Mouse (Mus musculus) forebrain, embryonic 15.5 days (tissue): ENCODE results near the gene Bahcc1. TPM values are rescaled to one million over a fixed set of nuclear protein-coding genes. Genes with fewer than 3 reads are reported as not detected.

Experiments used
- ATAC-seq: fragments of 200-750 bp; cut with Nextera tagmentation; replicated peaks from 2 replicates; pipeline ENCODE4 v1.8.0; 2017; ENCODE audit warnings: mild to moderate bottlenecking, moderate TSS enrichment, moderate library complexity
- H3K27ac ChIP-seq: fragments of 300-500 bp; sonication (generic); replicated peaks from 2 replicates; pipeline ENCODE4 v1.5.1; 2015; ENCODE audit warnings: mild to moderate bottlenecking, inconsistent platforms
- H3K27me3 ChIP-seq: fragments of 300-500 bp; sonication (generic); 2 replicates; pipeline ENCODE4 v1.6.1; 2015; ENCODE audit warnings: inconsistent platforms
- H3K36me3 ChIP-seq: fragments of 300-500 bp; sonication (generic); 2 replicates; pipeline ENCODE4 v1.6.1; 2015; ENCODE audit warnings: mild to moderate bottlenecking, inconsistent platforms
- H3K4me1 ChIP-seq: fragments of 300-500 bp; sonication (generic); 2 replicates; pipeline ENCODE4 v1.6.1; 2015; ENCODE audit warnings: inconsistent platforms
- H3K4me2 ChIP-seq: fragments of 300-500 bp; sonication (generic); replicated peaks from 2 replicates; pipeline ENCODE4 v1.6.1; 2015; ENCODE audit warnings: mild to moderate bottlenecking, inconsistent platforms
- H3K4me3 ChIP-seq: fragments of 300-500 bp; sonication (generic); 2 replicates; pipeline ENCODE4 v1.5.1; 2015; ENCODE audit warnings: mild to moderate bottlenecking, inconsistent platforms
- H3K9ac ChIP-seq: fragments of 300-500 bp; sonication (generic); replicated peaks from 2 replicates; pipeline ENCODE4 v1.6.1; 2015; ENCODE audit warnings: mild to moderate bottlenecking, inconsistent platforms
- H3K9me3 ChIP-seq: fragments of 300-500 bp; sonication (generic); 2 replicates; pipeline ENCODE4 v1.6.1; 2016; ENCODE audit warnings: inconsistent platforms
- WGBS: fragments of 180-500 bp; shearing (Covaris S2); methylation state at CpG from one replicate; pipeline ENCODE4 v1.1.7; 2015; ENCODE audit warnings: mixed read lengths; 5-methylcytosine and 5-hydroxymethylcytosine counted together
- microRNA-seq: library from miRNA; unstranded; fragments of <30 nt; microRNA quantifications from one replicate; pipeline ENCODE4, GENCODE M21; 2016
- polyA plus RNA-seq: library from polyadenylated mRNA; unstranded; fragments of >200 nt; fragmentation: Nextera tagmentation; extraction: Ambion mirVana; gene quantifications from 2 replicates; pipeline ENCODE4 v1.2.1, GENCODE M21; 2015

Bahcc1 gene
- polyA plus RNA-seq, 1 experiment from 2014 or later: 16.1 TPM

DNA sequence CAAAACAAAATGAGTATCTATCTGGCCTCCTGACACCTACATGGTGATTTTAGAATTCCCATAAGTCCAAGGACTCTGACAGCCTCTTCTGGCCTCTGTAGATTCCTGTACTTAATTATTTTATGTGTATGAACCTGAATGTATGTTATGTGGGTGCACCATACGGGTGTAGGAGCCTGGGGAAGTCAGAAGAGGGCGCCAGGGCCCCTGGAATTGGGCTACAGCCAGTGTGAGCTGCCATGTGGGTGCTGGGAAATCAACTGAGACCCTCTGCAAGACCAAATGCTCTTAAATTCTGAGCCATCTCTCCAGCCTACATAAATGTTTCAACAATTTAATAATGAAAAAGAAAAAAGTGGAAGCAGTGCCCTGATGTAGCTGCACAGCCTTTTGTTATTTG, 104.7 kb downstream of the Bahcc1 start:
- no peak for ATAC-seq
- no peaks in the 10 kb centered on the region for H3K4me1 ChIP-seq
- H3K9me3 ChIP-seq: no peaks in the 10 kb centered on the region
- no peak overlapping the region for H3K4me2 ChIP-seq
- no peaks in the 10 kb centered on the region for H3K27me3 ChIP-seq
- H3K9ac ChIP-seq: no peak overlapping the region
- no peak overlapping the region for H3K4me3 ChIP-seq
- H3K27ac ChIP-seq: no peak overlapping the region
- no peaks in the 10 kb centered on the region for H3K36me3 ChIP-seq
- whole genome bisulfite sequencing: 45% methylated on average over 2 of the region's 2 CpGs

DNA sequence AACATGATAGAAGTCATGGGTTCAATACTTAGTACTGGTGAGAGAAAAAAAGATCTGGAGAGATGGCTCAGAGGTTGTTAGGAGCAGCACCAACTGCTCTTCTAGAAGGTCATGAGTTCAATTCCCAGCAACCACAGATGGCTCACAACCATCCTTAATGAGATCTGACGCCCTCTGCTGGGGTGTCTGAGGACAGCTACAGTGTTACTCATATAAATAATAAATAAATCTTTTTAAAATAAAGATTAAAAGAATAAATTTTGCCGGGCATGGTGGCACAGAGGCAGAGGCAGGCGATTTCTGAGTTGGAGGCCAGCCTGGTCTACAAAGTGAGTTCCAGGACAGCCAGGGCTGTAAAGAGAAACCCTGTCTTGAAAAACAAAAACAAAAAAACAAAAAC, 106.0 kb downstream of the Bahcc1 start:
- Histone ChIP-seq H3K27ac (no peak overlapping the region), H3K4me3 (no peak overlapping the region), H3K36me3 (no peaks in the 10 kb centered on the region), H3K9me3 (no peaks in the 10 kb centered on the region), H3K4me1 (no peaks in the 10 kb centered on the region), H3K4me2 (no peak overlapping the region), H3K27me3 (no peaks in the 10 kb centered on the region), H3K9ac (no peak overlapping the region)
- WGBS: 78% methylated on average over 3 of the region's 3 CpGs
- ATAC-seq: no peak

DNA sequence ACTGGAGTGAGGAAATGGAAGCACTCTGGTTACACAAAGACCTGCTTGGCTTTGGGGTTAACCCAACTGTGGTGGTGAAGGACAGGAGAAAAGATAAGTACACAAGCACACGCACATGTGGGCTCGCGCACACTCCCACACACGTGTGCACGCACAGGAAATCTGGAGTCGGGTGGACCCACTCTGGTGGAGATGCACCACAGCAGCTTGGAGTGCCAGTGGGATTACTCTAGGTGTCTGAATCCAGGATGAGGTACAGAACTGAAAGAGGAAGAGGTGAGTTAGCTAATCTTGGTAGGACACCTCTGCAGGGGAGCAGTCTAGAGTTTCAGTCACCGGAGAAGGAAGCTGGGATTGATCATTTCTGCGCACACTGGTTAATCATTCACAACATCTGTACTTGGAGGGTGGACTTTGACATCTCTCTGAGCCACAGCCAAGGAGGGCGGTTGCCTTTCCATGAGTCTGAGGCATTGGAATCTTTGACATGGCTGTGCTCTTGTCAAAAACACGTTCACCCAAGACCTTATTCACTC, 107.3 kb downstream of the Bahcc1 start:
- Histone ChIP-seq H3K36me3 (peaks cover 5% of the 10 kb centered on the region), H3K27me3 (no peaks in the 10 kb centered on the region), H3K4me3 (no peak overlapping the region), H3K4me2 (no peak overlapping the region), H3K9me3 (no peaks in the 10 kb centered on the region), H3K9ac (no peak overlapping the region), H3K4me1 (peaks cover 8% of the 10 kb centered on the region), H3K27ac (no peak overlapping the region)
- WGBS: 93% methylated on average over 10 of the region's 10 CpGs
- ATAC-seq: no peak

DNA sequence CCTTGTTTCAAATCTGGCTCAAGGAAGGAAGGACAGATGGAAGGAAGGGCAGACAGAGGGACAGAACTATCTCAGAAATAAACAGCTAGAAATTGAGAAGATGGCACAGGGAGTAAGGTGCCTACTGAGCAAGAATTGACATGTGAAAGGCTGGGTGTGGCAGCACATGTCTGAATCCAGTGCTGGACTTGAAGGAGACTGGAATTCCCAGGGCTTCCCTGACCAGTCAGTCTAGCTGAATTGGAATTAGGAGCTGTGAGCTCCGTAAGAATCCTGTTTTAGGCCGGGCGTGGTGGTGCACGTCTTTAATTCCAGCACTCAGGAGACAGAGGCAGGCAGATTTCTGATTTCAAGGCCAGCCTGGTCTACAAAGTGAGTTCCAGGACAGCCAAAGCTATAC, 108.9 kb downstream of the Bahcc1 start:
- Histone ChIP-seq H3K9me3 (no peaks in the 10 kb centered on the region), H3K4me2 (no peak overlapping the region), H3K9ac (no peak overlapping the region), H3K4me3 (no peak overlapping the region), H3K36me3 (peaks cover 13% of the 10 kb centered on the region), H3K27me3 (no peaks in the 10 kb centered on the region), H3K27ac (no peak overlapping the region), H3K4me1 (peaks cover 16% of the 10 kb centered on the region)
- no peak for ATAC-seq
- 94% methylated on average over 4 of the region's 4 CpGs for WGBS

Small RNA genes lying within 50 kb of the gene (microRNA-seq; reads per million reads assigned to microRNA genes)
- gene Gm47297: not detected

Other genes with a start within 250 kb of the Bahcc1 start
- gene Aatk, start 185.8 kb upstream of the Bahcc1 start, polyA plus RNA-seq: 21.9 and 22.5 TPM in 2 replicates
- gene Cep131, start 146.1 kb upstream of the Bahcc1 start, polyA plus RNA-seq: 34.6 and 35.0 TPM in 2 replicates
- 18.7 and 21.9 TPM in 2 replicates for gene Tepsin, start 134.2 kb upstream of the Bahcc1 start, polyA plus RNA-seq
- 49.7 and 56.9 TPM in 2 replicates for gene Ndufaf8, start 134.0 kb upstream of the Bahcc1 start, polyA plus RNA-seq
- 97.7 and 98.9 TPM in 2 replicates for gene Slc38a10, start 81.6 kb upstream of the Bahcc1 start, polyA plus RNA-seq
- gene Actg1, start 115.6 kb downstream of the Bahcc1 start, polyA plus RNA-seq: 3,835 and 3,917 TPM in 2 replicates
- gene Fscn2, start 128.6 kb downstream of the Bahcc1 start, polyA plus RNA-seq: 0.97 and 1.3 TPM in 2 replicates
- gene Faap100, start 145.8 kb downstream of the Bahcc1 start, polyA plus RNA-seq: 72.1 and 74.1 TPM in 2 replicates
- 34.8 and 35.2 TPM in 2 replicates for gene Nploc4, start 204.8 kb downstream of the Bahcc1 start, polyA plus RNA-seq
- gene Tspan10, start 209.7 kb downstream of the Bahcc1 start, polyA plus RNA-seq: not detected in 2 replicates
- gene Pde6g, start 220.6 kb downstream of the Bahcc1 start, polyA plus RNA-seq: 0.18 TPM in 1 of 2 replicates, not detected in the other
- 11.1 and 12.0 TPM in 2 replicates for gene Oxld1, start 225.1 kb downstream of the Bahcc1 start, polyA plus RNA-seq
- 25.2 and 29.9 TPM in 2 replicates for gene Ccdc137, start 225.2 kb downstream of the Bahcc1 start, polyA plus RNA-seq
- 49.1 and 50.8 TPM in 2 replicates for gene Arl16, start 234.7 kb downstream of the Bahcc1 start, polyA plus RNA-seq